Mouse (Mus musculus): ENCODE measurements at regions not wholly inside any gene's neighbourhood (a gene's known extent, or its start where the extent isn't known, plus 50 kb on each side); places are given as distances from the start of the nearest gene placed in this dataset.

GRCm38 (mm10) chr5:64739311-64740261, 63.6 kb upstream of the Klf3 start:
- no peak overlapping the region for H3K4me3 ChIP-seq (ENCODE audit: low read depth, low read length)
- H3K27ac ChIP-seq (ENCODE audit: low read depth, low read length): no peak overlapping the region
- DNase-seq (ENCODE audit: low spot score) (peak; percentile 28), ATAC-seq (peak; percentile 44)
- H3K9ac ChIP-seq (ENCODE audit: low read length): no peak overlapping the region
- 7% methylated on average over 15 of the region's 15 CpGs for WGBS
- H3K9me3 ChIP-seq (replicated peaks; ENCODE audit: control insufficient read depth, low read length): no peaks in the 10 kb centered on the region
- H3K27me3 ChIP-seq (replicated peaks; ENCODE audit: control insufficient read depth, insufficient read depth, low read length): no peaks in the 10 kb centered on the region
- peaks cover 14% of the 10 kb centered on the region for H3K4me1 ChIP-seq (ENCODE audit: control insufficient read depth, insufficient read depth, low read length)
- no peaks in the 10 kb centered on the region for H3K36me3 ChIP-seq (ENCODE audit: control insufficient read depth, insufficient read depth, low read length)
- no peak overlapping the region for H3K4me2 ChIP-seq (ENCODE audit: low read length)

GRCm38 (mm10) chr5:64744041-64744440, 59.1 kb upstream of the Klf3 start:
- Histone ChIP-seq H3K9me3 (replicated peaks; ENCODE audit: control insufficient read depth, low read length) (no peaks in the 10 kb centered on the region), H3K9ac (ENCODE audit: low read length) (no peak overlapping the region), H3K4me1 (ENCODE audit: control insufficient read depth, insufficient read depth, low read length) (peaks cover 6% of the 10 kb centered on the region; the same call in 1 of the 2 replicates), H3K36me3 (ENCODE audit: control insufficient read depth, insufficient read depth, low read length) (no peaks in the 10 kb centered on the region), H3K27ac (ENCODE audit: low read depth, low read length) (no peak overlapping the region), H3K4me3 (ENCODE audit: low read depth, low read length) (no peak overlapping the region), H3K4me2 (ENCODE audit: low read length) (no peak overlapping the region), H3K27me3 (replicated peaks; ENCODE audit: control insufficient read depth, insufficient read depth, low read length) (no peaks in the 10 kb centered on the region)
- WGBS: 93% methylated on average over 4 of the region's 4 CpGs
- DNase-seq (ENCODE audit: low spot score) (no peak), ATAC-seq (no peak)

DNA sequence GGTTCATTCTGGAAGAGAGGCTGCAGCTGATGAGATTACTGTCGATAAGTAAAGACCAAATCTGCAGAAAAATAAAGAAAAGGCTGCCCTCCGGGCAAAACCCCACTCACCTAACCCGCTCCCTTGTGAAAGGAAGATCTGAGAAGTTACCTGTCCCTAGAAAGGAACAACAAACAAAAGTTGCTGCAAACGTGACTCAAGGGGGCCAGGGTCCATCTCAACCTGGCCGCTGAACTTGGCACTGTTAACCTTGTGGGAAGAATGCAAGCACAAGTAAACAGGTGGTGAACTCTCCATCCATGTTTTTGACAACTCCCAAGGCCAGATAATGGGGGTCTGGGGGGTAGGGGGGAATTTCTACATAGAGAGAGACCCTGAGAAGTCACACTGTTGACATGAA, 58.7 kb upstream of the Klf3 start:
- 90% methylated on average over 5 of the region's 5 CpGs for WGBS
- Histone ChIP-seq H3K9ac (ENCODE audit: low read length) (no peak overlapping the region), H3K9me3 (replicated peaks; ENCODE audit: control insufficient read depth, low read length) (no peaks in the 10 kb centered on the region), H3K27ac (ENCODE audit: low read depth, low read length) (no peak overlapping the region), H3K36me3 (ENCODE audit: control insufficient read depth, insufficient read depth, low read length) (no peaks in the 10 kb centered on the region), H3K4me1 (ENCODE audit: control insufficient read depth, insufficient read depth, low read length) (peaks cover 2% of the 10 kb centered on the region; the same call in 1 of the 2 replicates), H3K4me2 (ENCODE audit: low read length) (no peak overlapping the region), H3K27me3 (replicated peaks; ENCODE audit: control insufficient read depth, insufficient read depth, low read length) (no peaks in the 10 kb centered on the region), H3K4me3 (ENCODE audit: low read depth, low read length) (no peak overlapping the region)
- ATAC-seq: no peak
- no peak for DNase-seq (ENCODE audit: low spot score)

DNA sequence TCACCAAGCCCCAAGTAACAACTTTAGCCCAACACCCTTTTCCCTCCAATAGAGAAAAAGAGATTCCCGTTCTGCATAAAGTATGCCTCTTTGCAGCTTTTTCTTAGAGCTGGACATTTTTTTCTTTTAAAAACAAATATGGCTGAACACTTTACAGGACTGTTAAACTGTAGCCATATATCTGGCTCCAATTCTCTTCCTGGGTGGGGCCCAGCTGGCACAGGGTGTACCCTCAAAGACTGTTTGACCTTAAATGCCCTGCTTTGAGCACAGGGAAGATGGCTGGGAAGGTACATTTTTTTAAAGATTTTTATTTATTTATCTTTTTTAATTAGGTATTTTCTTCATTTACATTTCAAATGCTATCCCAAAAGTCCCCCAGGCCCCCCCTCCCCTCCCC, 55.7 kb upstream of the Klf3 start:
- 10% methylated on average over 1 of the region's 1 CpGs for WGBS

GRCm38 (mm10) chr5:64749415-64750166, 53.6 kb upstream of the Klf3 start:
- H3K27me3 ChIP-seq (replicated peaks; ENCODE audit: control insufficient read depth, insufficient read depth, low read length): no peaks in the 10 kb centered on the region
- no peak overlapping the region for H3K9ac ChIP-seq (ENCODE audit: low read length)
- DNase-seq (ENCODE audit: low spot score) (no peak), ATAC-seq (no peak)
- H3K36me3 ChIP-seq (ENCODE audit: control insufficient read depth, insufficient read depth, low read length): no peaks in the 10 kb centered on the region
- no peaks in the 10 kb centered on the region for H3K4me1 ChIP-seq (ENCODE audit: control insufficient read depth, insufficient read depth, low read length)
- no peak overlapping the region for H3K4me3 ChIP-seq (ENCODE audit: low read depth, low read length)
- H3K4me2 ChIP-seq (ENCODE audit: low read length): no peak overlapping the region
- H3K9me3 ChIP-seq (replicated peaks; ENCODE audit: control insufficient read depth, low read length): no peaks in the 10 kb centered on the region
- no peak overlapping the region for H3K27ac ChIP-seq (ENCODE audit: low read depth, low read length)
- WGBS: 64% methylated on average over 14 of the region's 14 CpGs

More for the DNA sequence above, 55.7 kb upstream of the Klf3 start:
- no peak overlapping the region for H3K27ac ChIP-seq (ENCODE audit: low read depth, low read length)
- H3K36me3 ChIP-seq (ENCODE audit: control insufficient read depth, insufficient read depth, low read length): no peaks in the 10 kb centered on the region
- DNase-seq (ENCODE audit: low spot score) (no peak), ATAC-seq (no peak)
- no peaks in the 10 kb centered on the region for H3K27me3 ChIP-seq (replicated peaks; ENCODE audit: control insufficient read depth, insufficient read depth, low read length)
- H3K4me1 ChIP-seq (ENCODE audit: control insufficient read depth, insufficient read depth, low read length): no peaks in the 10 kb centered on the region
- H3K9ac ChIP-seq (ENCODE audit: low read length): no peak overlapping the region
- H3K4me3 ChIP-seq (ENCODE audit: low read depth, low read length): no peak overlapping the region
- H3K9me3 ChIP-seq (replicated peaks; ENCODE audit: control insufficient read depth, low read length): no peaks in the 10 kb centered on the region
- no peak overlapping the region for H3K4me2 ChIP-seq (ENCODE audit: low read length)

- Histone ChIP-seq H3K4me3 (ENCODE audit: low read depth, low read length) (no peak overlapping the region), H3K4me1 (ENCODE audit: control insufficient read depth, insufficient read depth, low read length) (no peaks in the 10 kb centered on the region), H3K27me3 (replicated peaks; ENCODE audit: control insufficient read depth, insufficient read depth, low read length) (no peaks in the 10 kb centered on the region), H3K27ac (ENCODE audit: low read depth, low read length) (no peak overlapping the region), H3K9ac (ENCODE audit: low read length) (no peak overlapping the region), H3K36me3 (ENCODE audit: control insufficient read depth, insufficient read depth, low read length) (no peaks in the 10 kb centered on the region), H3K4me2 (ENCODE audit: low read length) (no peak overlapping the region), H3K9me3 (replicated peaks; ENCODE audit: control insufficient read depth, low read length) (no peaks in the 10 kb centered on the region)
- WGBS: 89% methylated on average over 3 of the region's 3 CpGs
- ATAC-seq (no peak), DNase-seq (ENCODE audit: low spot score) (no peak)
These were observed 52.8 kb upstream of the Klf3 start for GRCm38 (mm10) chr5:64750406-64750805.

DNA sequence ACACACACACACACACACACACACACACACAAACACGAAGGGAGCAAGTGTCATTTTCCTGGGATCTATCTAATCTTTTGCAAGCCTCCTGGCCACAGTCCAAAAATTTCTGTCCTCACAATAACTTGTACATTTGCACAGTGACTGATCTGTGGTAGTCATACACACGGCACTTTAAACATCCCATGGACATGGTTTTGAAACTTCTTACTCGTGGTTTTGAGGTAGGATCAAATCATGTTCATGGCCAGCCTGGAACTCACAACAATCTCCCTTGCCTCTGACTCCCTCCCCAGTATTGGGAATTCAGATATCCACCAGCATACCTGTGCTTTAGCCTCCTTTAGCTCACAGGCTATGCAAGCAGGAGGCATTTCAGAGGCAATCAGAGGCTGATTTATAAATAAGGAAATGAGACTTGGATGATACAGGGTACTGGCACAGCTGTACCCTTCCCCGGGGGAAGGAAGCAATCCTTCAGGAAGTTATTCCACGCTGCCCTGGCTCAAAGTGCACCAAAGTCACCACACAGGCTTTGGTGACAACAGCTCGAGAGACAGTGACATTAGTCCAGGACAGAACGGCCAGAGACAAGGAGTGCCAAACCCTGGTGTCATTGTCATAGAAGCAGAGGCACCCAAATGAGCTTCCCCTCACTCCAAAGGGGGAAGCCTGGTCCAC, 52.1 kb upstream of the Klf3 start:
- no peaks in the 10 kb centered on the region for H3K4me1 ChIP-seq (ENCODE audit: control insufficient read depth, insufficient read depth, low read length)
- no peak overlapping the region for H3K9ac ChIP-seq (ENCODE audit: low read length)
- H3K4me3 ChIP-seq (ENCODE audit: low read depth, low read length): no peak overlapping the region
- DNase-seq (ENCODE audit: low spot score) (no peak), ATAC-seq (no peak)
- H3K27me3 ChIP-seq (replicated peaks; ENCODE audit: control insufficient read depth, insufficient read depth, low read length): no peaks in the 10 kb centered on the region
- H3K27ac ChIP-seq (ENCODE audit: low read depth, low read length): no peak overlapping the region
- no peaks in the 10 kb centered on the region for H3K36me3 ChIP-seq (ENCODE audit: control insufficient read depth, insufficient read depth, low read length)
- no peaks in the 10 kb centered on the region for H3K9me3 ChIP-seq (replicated peaks; ENCODE audit: control insufficient read depth, low read length)
- WGBS: 76% methylated on average over 7 of the region's 7 CpGs
- H3K4me2 ChIP-seq (ENCODE audit: low read length): no peak overlapping the region

- no peaks in the 10 kb centered on the region for H3K36me3 ChIP-seq (ENCODE audit: control insufficient read depth, insufficient read depth, low read length)
- no peaks in the 10 kb centered on the region for H3K4me1 ChIP-seq (ENCODE audit: control insufficient read depth, insufficient read depth, low read length)
- no peaks in the 10 kb centered on the region for H3K9me3 ChIP-seq (replicated peaks; ENCODE audit: control insufficient read depth, low read length)
- H3K27me3 ChIP-seq (replicated peaks; ENCODE audit: control insufficient read depth, insufficient read depth, low read length): no peaks in the 10 kb centered on the region
- WGBS: 40% methylated on average over 7 of the region's 7 CpGs
- ATAC-seq (no peak), DNase-seq (ENCODE audit: low spot score) (no peak)
- H3K9ac ChIP-seq (ENCODE audit: low read length): no peak overlapping the region
- no peak overlapping the region for H3K27ac ChIP-seq (ENCODE audit: low read depth, low read length)
- no peak overlapping the region for H3K4me2 ChIP-seq (ENCODE audit: low read length)
- no peak overlapping the region for H3K4me3 ChIP-seq (ENCODE audit: low read depth, low read length)
These were observed 49.9 kb upstream of the Klf3 start for GRCm38 (mm10) chr5:64753142-64753750.

Data from forebrain, embryonic 14.5 days (tissue).